Mouse (Mus musculus) kidney, adult 11 months (tissue): ENCODE results near the gene Lrrc3b.

Experiments used
- DNase-seq: peaks from one replicate; pipeline ENCODE4 v3.0.0; 2022

The Lrrc3b gene

GRCm38 (mm10) chr14:15438485-15439157, at the start of gene Lrrc3b:
Lrrc3b (minus strand) TSS chr14:15438987.
- DNase-seq: peak; percentile 15

DNA sequence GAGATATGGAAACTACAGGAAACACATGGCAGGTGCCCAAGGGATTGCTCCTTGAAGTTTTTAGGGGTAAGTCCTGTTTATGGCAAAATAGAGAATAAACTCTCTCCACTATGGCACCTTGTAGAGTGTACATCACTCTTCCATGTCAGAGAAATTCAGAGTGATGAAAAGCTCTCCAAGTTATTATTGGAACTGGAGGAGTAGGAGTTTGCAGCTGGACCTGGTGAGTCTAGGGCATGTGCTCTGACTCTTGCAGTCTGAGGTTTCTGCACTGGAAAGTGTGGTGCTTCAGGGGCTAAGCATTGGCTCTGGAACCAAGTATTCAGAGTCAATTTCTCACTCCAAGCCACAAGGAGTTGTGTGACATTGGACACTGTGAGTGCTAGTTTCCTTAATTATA, 38.9 kb upstream of the Lrrc3b start:
- no peak for DNase-seq

- no peak for DNase-seq
Measured at GRCm38 (mm10) chr14:15438096-15438484, 697 bp downstream of the Lrrc3b start.

DNA sequence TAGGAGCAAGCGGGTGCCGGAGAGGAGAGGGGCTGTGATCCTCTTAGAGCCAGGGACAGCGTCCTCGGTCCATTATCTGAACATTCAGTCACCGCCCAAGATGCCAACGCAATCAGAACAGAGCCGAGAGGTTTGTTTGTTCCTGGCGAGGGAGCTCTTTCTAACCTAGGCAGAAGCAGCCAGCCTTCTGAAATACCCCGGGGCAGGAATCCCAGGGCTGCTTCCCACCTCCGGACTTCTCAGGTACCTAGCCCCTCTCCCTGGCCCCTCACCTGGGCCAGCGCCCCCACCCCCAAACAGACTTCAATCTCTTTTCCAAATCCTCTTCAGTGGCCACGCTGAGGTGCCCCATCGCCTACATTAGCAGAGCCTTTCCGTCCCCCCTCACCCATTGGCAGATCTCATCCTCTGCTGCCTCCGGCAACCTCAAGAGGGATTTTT, 1.3 kb downstream of the Lrrc3b start:
- no peak for DNase-seq

GRCm38 (mm10) chr14:15437046-15437445, 1.7 kb downstream of the Lrrc3b start:
- DNase-seq: no peak

DNA sequence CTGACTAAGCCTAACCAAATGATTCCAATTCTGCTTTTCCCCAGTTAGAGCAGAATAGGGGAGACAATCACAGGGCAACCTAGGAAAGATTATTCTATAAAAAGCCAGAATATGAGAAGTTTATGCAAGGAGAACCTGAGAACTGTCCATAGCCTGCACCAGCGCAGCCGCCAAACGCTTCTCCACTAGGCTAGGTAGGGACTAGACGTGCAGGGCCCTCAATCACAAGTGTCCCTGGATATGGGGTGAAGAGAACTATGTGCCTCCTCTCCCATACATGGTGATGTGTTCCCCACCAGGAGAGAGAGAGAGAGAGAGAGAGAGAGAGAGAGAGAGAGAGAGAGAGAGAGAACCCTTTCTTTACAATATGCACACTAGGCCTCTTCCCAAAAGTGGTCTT, 2.2 kb downstream of the Lrrc3b start:
- DNase-seq: no peak

DNA sequence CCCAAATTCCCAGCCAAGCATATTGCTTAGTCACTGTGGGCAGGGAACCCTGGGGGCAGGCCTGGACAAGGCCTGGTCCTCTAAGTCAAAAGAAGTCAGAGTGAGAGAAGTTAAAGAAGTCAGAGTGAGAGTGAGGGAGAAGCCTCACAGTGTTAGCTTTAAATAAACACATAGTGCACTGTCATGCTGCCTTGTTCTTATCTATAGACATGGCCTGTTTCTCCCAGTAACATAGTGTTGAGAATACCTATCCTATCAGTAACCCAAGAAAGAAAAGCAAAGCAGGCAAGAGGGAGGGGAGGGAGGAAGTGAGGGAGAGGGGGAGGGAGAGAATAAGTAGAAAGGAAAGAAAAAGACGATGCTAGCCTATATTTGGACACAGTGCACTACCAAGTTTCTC, 6.4 kb downstream of the Lrrc3b start:
- DNase-seq: no peak

GRCm38 (mm10) chr14:15421624-15422023, 17.2 kb downstream of the Lrrc3b start:
- no peak for DNase-seq

DNA sequence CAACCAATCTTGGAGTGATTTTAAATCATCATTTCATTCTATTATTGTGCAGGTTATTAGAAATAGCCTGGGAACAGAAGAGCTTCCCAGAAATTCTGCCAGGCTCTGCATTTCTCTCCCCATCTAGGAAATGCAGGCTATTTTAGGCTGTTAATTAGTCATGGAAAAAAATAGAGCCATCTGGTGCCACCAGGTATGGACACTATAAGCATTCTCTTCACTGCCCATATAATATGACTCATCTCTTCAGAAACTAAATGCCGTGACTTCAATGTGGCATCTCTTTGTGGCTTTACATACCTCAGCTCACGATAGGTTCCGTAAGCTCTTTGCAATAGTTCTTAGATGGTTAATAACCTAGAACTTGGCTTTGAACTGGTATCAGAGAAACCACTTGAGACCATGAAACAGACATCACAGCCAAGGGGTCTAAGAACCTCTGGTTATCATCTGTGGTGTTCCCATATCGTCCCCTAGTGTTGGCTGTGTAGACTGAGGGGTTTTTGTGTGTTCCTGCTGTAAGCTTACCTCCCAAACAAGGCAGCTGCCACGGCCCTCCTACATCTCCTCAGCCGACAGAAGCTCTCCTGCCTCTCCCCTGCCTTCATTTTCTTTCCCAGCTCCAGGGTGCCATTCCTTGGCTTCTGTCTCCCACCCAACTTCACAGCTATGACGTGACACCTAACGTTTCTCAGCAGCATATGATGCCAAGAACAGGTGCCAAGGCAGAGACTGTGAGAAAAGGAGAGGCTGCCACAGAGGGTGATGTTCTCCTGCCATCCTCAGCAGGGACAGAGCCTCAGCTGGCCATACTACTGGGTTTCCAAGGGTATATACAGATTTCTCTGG, 27.9 kb downstream of the Lrrc3b start:
- no peak for DNase-seq

- DNase-seq: no peak
Measured at GRCm38 (mm10) chr14:15385536-15385935, 53.3 kb downstream of the Lrrc3b start.

DNA sequence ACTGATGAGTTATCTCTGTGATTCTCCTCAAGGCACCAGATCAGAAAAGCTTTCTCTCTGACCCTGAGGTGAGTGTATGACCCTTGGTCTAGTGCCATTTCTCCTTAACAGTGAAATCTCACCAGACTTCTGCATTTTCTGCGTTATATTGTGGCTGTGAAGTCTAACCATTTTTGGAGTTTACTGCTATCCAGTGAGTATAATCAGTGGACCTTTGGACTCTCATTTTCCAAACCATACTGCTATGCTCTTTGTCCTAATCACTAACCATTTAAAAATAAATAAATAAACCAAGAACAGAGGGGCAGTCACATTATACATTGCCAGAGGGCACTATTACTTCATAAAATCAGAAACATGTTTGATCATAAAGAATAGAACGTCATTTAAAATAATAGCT, 53.8 kb downstream of the Lrrc3b start:
- DNase-seq: no peak

- no peak for DNase-seq
Measured at GRCm38 (mm10) chr14:15384532-15384931, 54.3 kb downstream of the Lrrc3b start.

GRCm38 (mm10) chr14:15383133-15383532, 55.7 kb downstream of the Lrrc3b start:
- no peak for DNase-seq

GRCm38 (mm10) chr14:15377368-15377767, 61.4 kb downstream of the Lrrc3b start:
- DNase-seq: no peak

GRCm38 (mm10) chr14:15376786-15377185, 62.0 kb downstream of the Lrrc3b start:
- peak; percentile 3 for DNase-seq

GRCm38 (mm10) chr14:15374271-15374670, 64.5 kb downstream of the Lrrc3b start:
- DNase-seq: no peak

DNA sequence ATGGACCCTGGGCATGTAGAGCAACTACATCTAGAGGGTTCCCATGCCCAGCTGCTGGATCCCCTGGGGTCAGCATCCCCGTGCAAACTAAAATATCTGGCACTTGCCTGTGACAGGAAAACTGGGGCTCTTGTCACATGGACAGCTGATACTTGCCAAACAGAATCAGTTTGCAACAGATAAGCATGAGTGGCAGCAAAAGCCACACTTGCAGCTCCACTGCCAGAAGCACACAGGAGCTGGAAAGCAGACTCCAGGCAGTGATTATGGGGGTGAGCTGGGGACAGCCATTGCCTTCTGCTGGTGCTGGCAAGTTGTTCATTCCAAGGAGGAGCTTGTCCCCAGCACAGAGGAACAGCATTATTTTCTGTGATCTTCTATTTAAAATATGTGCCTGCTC, 65.8 kb downstream of the Lrrc3b start:
- DNase-seq: no peak

DNA sequence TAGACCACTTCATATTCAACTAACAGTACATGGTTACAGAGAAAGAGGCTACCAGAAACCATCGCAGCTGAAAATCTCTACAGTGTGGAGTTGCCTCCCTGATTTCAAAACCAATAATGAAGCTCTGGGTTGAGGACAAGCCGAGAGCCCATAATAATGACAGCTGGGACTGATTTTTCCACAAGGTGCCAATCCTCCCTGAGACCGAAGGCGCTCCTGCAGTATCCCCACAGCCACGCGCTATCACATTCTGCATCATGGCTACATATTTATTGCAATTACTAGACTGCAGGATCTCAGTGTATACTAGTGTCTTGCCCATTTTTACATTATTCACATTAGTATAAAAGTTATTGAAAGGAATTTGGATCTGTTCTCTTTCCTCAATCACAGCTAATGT, 73.7 kb downstream of the Lrrc3b start:
- DNase-seq: no peak

DNA sequence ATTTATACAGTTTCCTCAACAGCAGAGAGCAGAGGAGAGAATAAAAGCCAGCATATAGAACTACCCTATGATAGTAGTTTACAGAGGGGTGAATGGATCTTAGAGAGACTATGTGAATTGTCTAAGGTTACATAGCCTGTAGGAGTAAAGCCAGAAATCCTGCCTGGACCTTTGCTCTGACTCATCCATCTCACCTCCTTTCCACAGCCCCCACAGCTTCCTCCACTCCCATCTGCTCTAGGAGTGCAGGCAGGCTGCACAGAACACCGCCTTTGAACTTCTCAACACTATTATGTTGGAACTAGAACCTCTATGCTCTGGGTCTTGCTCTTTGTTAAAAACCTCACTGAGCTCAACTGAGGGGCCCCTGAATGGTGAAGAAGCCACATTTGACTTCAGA, 78.9 kb downstream of the Lrrc3b start:
- DNase-seq: no peak

DNA sequence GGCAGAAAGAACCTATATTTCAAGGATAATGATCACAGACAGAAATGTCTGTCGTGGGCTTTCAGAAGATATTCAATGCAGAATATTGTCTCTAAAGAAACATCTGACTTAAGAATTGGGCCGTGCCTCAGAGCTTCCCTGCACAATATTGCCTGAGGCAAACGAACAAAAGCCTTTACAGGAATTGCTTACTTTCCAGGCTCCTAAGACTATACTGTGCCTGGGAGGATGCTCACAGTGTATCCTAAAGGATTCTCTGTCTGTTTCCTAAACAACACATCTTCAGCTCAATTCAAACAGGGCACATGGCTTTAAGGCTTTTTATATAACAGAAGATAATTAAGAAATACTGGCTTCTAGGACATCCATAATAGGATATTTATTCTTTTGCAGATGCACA, 79.7 kb downstream of the Lrrc3b start:
- no peak for DNase-seq

- peak; percentile 7 for DNase-seq
Measured at GRCm38 (mm10) chr14:15355512-15355911, 83.3 kb downstream of the Lrrc3b start.

- no peak for DNase-seq
Measured at GRCm38 (mm10) chr14:15354299-15354698, 84.5 kb downstream of the Lrrc3b start.

DNA sequence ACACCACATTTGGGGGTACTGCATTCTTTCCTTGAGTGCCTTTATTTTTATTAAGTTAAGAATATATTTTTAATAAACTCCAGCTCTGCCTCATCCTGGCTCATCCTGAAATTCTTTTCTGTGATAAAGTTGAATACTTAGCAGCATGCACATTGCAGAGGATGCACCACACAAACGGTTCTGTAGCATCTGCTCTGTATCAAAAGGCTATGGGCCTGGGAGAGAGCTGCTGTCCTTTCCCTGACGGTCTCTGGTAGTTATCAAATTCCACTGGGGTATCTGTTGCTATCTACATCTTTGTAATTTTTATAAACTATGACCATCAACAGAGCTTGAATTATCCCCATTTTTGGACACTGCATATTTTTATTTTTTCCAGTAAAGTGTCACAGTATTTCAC, 105.7 kb downstream of the Lrrc3b start:
- no peak for DNase-seq

DNA sequence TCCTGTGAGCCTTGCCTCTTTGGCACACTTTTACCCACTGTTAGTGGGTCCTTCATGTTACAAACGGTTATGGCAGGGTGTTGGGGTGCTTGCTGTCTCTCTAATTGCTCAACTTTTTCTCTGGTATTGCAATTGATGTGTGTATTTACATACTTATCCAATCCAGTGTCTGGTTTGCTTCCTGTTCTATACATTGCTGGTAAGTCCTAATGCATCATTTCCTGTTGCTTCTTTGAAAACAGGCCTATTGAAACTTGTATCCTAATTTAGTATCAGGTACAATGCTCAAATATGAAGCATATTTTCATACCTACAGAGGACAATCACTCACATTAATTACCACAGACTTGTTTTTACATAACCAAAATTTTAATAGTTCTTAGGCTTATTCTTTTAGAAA, 107.4 kb downstream of the Lrrc3b start:
- no peak for DNase-seq
